Mouse (Mus musculus): Measurements from ENCODE around the gene Ccnf.

- TF ChIP-seq GABPA (IDR thresholded peaks at IDR 0.05; ENCODE audit: low read depth, low read length) (no peak), JUND (IDR thresholded peaks at IDR 0.05; ENCODE audit: low read depth, low read length) (no peak), CTCF (IDR thresholded peaks at IDR 0.05 in 2 of 3, conservative IDR thresholded peaks at IDR 0.05 in 1 of 3; ENCODE audit: control insufficient read depth in 1 of 3, insufficient read depth in 1 of 3, low read depth in 2 of 3, low read length in 3 of 3, poor library complexity in 1 of 3, severe bottlenecking in 1 of 3) (no peak)
These were observed 13.5 kb upstream of the Ccnf start for GRCm38 (mm10) chr17:24264766-24265165.
